Mouse (Mus musculus) retina, adult 2 months (tissue): ENCODE data around the gene Npas2.

ENCODE experiments used
- DNase-seq: peaks from one replicate; pipeline ENCODE4 v3.0.0-alpha.2; 2012; ENCODE audit warnings: low read depth, low spot score

Gene Npas2

DNA sequence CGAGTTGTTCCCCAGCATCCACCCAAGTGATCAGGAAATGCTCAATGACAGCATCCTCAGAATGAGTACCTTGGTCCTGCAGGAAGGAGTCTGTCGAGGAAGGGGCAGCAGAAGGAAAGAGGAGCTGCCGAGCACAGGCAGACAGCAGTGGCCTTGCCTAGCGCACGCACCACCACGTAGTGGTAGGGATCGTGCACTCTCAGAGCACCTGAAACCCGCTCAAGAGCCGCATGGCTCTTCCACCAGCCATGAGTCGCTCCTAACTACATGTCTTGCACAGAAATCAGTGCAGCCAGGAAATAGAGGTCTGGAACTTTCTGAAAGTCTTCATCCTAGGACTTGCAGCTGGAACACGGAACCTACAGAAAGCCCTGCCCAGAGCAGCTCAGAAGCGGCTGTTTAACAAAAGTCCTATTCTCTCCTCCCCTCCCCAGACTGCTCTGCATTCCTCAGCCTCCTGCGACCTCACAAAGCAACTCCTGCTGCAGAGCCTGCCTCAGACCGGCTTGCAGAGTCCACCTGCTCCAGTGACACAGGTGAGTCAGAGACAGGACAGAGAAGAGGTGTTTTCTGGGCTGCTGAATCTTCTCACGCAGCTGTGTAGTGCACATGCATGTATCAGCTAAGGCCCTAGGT is 142.1 kb downstream of the Npas2 start:
- DNase-seq, result no peak

GRCm38 (mm10) chr1:39336788-39337187 is 143.3 kb downstream of the Npas2 start:
- DNase-seq, result no peak

DNA sequence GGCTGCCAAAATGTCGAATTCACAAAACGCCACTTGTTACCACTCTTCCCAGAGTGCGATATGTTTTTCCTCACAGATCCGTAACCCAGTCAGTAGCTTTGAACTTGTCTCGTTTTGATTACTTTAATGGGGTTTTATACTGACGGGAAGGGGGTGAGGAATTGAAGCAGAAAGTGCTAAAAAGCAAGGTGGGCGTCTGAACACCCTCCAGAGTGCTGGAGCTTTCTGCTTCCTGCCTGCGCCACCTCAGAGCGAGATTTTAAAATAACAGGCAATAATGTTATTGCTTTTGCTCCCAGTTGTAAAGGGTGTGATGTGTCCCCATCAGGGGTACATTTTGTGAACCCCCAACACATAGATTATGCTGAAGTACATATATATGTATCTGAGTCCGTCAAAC is 145.3 kb downstream of the Npas2 start:
- no peak for DNase-seq

DNA sequence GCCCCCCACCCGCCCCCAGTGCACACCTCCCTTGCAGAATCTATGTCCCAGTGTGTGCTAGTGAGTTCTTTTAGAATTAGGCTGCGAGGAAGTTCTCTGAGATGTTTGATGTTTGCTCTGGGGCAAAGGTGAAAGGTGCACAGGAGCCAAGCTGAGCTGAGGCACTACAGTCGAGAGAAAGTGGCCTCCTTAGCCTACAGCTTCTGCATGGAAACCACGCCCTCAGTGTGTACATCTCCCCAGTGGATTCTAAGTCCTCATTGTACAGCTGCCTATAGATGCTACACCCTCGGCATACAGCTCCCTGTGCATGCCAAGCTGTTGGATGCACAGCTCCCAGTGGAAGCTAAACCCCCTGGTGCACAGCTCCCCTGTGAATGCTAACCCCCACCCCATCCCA is 145.9 kb downstream of the Npas2 start:
- DNase-seq, result no peak

GRCm38 (mm10) chr1:39340156-39340555 is 146.6 kb downstream of the Npas2 start:
- no peak for DNase-seq

- DNase-seq, result peak; percentile 44
Observed at GRCm38 (mm10) chr1:39340647-39341046, 147.1 kb downstream of the Npas2 start.

DNA sequence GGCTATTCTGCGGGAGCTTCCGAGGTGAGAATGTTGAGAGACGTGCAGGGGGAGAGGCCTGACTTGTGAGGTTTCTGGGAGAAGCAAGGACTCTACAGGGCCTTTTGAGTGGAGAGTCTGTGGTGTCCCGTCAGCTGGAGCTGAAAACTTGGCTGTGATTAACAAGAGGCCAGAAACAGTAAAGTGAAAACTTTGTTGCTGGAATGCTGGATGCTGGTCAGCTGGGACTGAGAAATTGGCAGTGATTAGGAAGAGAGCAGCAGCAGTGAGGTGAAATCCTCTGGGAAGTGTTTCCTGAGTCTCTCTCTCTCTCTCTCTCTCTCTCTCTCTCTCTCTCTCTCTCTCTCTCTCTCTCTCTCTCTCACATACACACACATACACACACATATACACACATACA is 148.3 kb downstream of the Npas2 start:
- DNase-seq, result no peak

- DNase-seq, result no peak
Observed at GRCm38 (mm10) chr1:39343242-39343641, 149.7 kb downstream of the Npas2 start.

GRCm38 (mm10) chr1:39344981-39345600 is 151.6 kb downstream of the Npas2 start:
- DNase-seq, result no peak

- no peak for DNase-seq
Observed at GRCm38 (mm10) chr1:39349001-39349400, 155.5 kb downstream of the Npas2 start.

- DNase-seq, result no peak
Observed at GRCm38 (mm10) chr1:39349427-39349826, 155.9 kb downstream of the Npas2 start.

DNA sequence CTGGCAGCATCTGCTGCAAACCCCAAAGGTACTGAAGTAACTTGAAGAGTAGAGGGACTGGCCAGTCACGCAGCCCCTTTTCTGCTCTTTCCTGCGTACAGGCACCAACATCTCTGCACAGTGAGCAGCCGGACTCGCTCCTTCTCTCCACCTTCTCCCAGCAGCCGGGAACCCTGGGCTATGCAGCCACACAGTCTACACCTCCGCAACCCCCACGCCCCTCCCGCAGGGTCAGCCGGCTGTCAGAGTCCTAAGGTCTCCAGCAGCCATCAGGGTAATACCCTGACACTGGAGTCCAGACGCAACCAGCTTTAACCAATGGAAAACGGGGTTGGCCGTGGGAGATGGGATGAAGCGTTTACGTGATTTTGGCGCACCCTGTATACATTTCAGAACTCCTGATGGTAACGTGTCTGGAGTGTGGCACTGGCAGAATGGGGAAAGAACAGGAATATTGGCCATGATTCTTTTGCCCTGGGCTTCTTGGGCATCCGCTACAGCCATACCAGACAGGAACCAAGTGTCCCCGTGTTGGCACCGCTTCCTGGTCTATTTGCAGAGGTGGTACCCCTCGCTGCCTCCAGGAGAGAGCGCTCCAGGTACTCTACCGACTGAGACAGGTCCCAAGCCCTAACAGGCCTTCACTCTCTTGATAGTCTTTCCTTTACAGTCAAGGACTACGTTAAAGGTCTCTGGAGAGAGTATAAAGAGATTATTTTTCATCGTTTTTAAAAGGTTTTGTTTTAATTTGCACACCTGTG is 168.4 kb downstream of the Npas2 start:
- DNase-seq, result no peak

DNA sequence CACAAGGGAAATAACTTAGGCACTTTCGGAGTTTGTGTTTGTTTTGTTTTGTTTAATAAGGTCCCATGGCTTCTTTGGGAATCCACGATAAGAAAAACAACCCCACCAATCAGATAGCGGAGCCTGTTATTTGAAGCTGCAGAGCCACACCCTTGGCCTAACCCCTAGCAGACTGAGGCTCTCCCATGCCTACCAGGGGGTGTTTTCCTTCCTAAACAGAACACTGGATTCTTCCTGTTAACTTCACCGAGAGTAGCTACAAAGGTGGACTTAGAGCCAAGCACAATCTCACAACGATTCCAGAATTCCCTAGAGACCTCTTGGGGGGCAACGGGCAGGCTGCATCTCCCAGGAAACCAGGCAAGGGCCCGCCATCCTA is 169.0 kb downstream of the Npas2 start:
- DNase-seq, result no peak

- no peak for DNase-seq
Observed at GRCm38 (mm10) chr1:39365562-39365961, 172.0 kb downstream of the Npas2 start.

DNA sequence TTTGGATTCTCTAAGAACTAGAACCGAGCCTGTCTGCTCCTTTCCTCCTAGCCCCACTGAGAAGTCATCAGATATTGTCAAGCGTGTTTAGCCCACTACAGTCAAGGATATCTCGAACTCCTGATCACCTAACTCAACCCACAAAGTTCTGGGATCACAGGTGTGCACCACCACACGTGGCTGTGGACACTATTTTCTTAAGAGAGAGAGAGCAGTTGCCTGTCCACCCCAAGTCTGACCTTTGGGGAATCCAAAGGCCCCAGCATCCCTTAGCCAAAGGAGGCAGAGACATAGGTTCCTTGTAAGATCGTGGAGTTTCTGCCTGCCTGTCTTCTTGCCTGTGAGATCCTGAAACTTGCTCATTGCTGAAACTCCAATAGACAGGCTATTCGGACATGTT is 173.5 kb downstream of the Npas2 start:
- no peak for DNase-seq

GRCm38 (mm10) chr1:39367601-39368266 is 174.2 kb downstream of the Npas2 start, which contains the start of gene Rpl31:
Gene Rpl31 (plus strand): TSS chr1:39367842.
- peak; percentile 91 for DNase-seq

GRCm38 (mm10) chr1:39368267-39368841 is 174.8 kb downstream of the Npas2 start:
- no peak for DNase-seq

GRCm38 (mm10) chr1:39370431-39370830 is 176.9 kb downstream of the Npas2 start:
- DNase-seq, result no peak

DNA sequence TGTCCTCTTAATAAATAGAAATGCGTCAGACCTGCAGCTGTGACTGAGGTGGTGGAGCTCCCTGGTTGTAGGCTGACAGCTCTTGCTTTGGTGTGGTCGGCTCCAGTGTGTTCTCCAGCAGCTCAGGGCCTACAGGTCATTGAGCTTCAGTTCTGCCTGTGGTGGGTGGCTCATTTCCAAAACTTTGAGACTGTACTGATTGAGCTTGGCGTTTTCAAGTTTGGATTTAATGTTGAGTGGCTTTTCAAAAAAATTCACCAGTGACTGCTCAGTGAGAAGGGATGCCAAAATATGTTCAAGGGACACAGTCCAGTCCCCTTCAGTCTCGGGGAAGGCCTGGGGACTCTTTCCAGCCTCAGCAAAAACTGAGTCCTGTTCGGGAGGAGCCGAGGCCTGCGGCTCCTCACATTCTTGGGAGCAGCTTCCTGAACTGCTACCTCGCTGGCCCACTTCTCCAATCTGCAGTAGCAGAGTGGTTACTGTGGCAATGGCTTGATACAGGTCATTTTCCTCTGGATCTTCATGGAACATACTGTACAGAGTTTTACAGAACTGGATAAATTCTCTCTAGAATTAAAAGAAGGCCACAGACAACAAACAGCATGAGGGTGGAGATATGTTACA is 178.8 kb downstream of the Npas2 start:
- no peak for DNase-seq

- DNase-seq, result no peak
Observed at GRCm38 (mm10) chr1:39373378-39373777, 179.8 kb downstream of the Npas2 start.

DNA sequence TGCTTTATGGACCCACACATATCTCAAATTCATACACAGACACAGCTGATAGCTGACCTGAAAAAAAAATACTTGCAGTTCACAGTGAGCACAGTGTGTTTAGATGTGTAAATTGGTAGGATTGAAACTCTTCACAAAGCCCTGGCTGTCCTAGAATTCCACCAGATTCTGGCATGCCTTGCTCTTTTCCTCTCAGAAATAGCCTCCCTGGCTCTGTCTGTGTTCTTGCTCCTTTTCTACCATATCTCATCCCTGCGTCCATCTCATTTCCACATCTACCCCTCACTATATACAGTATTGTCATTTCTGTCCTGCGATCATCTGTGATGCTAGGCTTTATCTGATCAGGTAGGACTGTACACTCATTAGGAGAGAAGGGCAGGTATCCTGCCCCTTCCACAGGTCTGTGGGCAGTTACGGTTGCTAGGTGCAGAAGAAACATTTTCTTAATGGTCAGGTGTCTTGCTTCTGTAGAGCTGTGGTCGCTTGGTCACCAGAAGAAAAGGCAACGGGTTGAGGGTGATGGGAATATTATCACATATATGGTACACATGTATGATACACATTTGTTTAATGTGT is 180.8 kb downstream of the Npas2 start:
- no peak for DNase-seq
